Mouse (Mus musculus): ENCODE data around the gene Atp5d.
"Not testable (repeated sequence)": the region's sequence is repeated elsewhere in the genome, so short reads cannot be mapped to it uniquely, and the experiment has no call there.

Gene Atp5d

DNA sequence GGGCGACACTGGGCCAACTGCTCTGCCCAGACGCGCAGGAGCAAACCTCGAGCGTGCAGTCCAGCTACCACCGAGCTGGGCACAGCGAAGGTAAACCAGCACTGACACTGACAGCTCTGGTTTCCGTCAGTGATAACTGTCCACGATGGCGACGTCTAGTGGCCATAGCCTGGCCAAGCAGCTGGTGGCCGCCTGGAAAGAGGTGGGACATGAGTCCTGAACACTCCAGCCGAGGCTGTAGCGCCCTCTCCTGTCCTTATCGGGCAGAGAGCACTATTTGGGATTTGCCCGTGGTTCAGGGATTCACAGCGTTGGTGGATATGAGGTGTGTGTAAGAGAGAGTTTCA, 26.5 kb downstream of the Atp5d start:
- peak; percentile 97 to 99 for DNase-seq (ENCODE audit: inconsistent age in 2 of 2, low spot score in 1 of 2)

DNA sequence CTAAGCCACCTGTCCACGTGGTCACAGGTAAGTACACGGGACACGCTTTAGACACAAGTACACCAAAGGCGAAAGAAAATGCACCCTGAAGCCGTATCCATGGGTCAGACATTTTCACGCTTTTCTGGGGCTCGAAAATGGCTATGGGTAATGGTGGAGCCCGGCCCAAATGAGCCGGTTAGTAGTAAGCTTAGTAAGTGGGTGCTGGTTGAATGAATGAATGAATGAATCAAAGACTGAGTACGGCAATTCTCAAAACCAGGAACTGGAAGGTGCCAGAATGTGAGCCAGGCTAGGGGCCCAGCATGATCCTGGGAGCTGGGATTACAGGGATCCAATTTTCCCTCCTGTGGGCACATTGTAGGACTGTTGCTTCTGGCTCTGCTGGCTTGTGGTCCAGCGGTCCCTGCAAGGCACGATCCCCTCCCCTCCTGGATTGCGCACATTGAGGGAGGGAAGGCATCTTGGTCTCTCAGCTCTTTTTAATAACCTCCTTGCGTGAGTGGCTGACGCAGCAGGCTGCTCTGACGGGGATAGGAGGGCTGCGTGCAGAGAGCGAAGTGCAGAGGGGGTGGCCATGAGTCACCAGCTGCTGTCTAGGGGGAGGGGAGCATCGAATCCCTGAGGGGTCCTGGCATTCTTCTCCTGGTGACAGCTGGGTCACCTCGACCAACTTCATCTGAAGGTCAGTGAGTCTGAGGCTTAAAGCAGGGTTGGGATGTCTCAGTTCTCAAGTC, 27.1 kb downstream of the Atp5d start, which contains the start of gene Cirbp:
Gene Cirbp, plus strand, starts transcription at position 594 of the 737 bp plus-strand sequence.
- peak; percentile 84 to 91 for DNase-seq (ENCODE audit: inconsistent age in 2 of 2, low spot score in 1 of 2)

DNA sequence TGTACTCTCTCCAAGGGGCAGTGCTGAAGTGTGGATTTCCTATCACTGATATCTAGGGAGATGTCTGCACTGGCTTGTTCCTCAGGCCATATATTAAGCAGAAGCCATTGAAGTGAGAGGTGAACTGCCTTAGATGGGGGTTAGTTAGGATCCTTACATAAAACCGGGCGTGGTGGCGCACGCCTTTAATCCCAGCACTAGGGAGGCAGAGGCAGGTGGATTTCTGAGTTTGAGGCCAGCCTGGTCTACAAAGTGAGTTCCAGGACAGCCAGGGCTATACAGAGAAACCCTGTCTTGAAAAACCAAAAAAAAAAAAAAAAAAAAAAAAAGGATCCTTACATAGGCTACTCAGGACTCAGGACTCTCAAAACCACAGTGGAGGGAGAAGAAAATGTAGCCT, 27.7 kb downstream of the Atp5d start:
- DNase-seq (ENCODE audit: inconsistent age in 2 of 2, low spot score in 1 of 2): not testable (repeated sequence)

GRCm38 (mm10) chr10:80167460-80168037, 29.1 kb downstream of the Atp5d start:
- DNase-seq (ENCODE audit: inconsistent age in 2 of 2, low spot score in 1 of 2): peak; percentile 98 to 99

GRCm38 (mm10) chr10:80168038-80168661, 29.7 kb downstream of the Atp5d start:
- peak; percentile 96 to 98 for DNase-seq (ENCODE audit: inconsistent age in 2 of 2, low spot score in 1 of 2)

- DNase-seq (ENCODE audit: inconsistent age in 2 of 2, low spot score in 1 of 2): peak in 1 of 2 experiments; percentile 42
Observed at GRCm38 (mm10) chr10:80169070-80169469, 30.6 kb downstream of the Atp5d start.

GRCm38 (mm10) chr10:80169651-80170050, 31.2 kb downstream of the Atp5d start:
- peak in 1 of 2 experiments; percentile 30 for DNase-seq (ENCODE audit: inconsistent age in 2 of 2, low spot score in 1 of 2)

DNA sequence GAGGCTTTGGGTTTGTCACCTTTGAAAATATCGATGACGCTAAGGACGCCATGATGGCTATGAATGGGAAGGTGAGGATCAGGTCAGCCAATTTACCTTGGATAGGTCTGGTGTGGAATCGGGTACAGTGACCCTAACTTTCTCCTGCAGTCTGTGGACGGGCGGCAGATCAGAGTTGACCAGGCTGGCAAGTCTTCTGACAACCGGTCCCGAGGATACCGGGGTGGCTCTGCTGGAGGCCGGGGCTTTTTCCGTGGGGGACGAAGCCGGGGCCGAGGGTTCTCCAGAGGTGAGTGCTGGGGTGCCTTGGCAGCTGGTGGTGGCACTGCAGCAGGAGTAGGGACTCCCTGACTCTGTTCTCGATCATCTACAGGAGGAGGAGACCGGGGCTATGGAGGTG, 31.6 kb downstream of the Atp5d start:
- peak in 1 of 2 experiments; percentile 39 for DNase-seq (ENCODE audit: inconsistent age in 2 of 2, low spot score in 1 of 2)

- DNase-seq (ENCODE audit: inconsistent age in 2 of 2, low spot score in 1 of 2): peak in 1 of 2 experiments; percentile 62
Observed at GRCm38 (mm10) chr10:80170601-80171021, 32.2 kb downstream of the Atp5d start.

DNA sequence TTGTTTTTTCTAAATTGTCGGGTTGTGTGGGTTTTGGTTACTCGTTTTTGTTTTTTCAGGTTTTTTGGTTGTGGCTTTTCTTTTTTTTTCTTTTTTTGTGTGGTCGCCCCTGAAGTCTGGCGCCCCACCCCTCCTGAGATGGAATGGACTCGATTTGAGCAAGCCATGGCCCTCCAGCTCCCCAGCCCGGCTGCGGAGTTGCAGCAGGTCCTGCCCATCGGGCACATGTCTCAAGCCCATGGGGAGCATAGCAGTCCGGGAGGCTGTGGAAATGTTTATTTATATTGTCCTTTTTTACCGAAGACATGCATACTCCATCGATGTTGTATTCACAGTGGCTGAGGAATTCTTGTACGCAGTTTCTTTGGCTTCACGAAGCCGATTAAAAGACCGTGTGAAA, 32.8 kb downstream of the Atp5d start:
- peak; percentile 29 to 44 for DNase-seq (ENCODE audit: inconsistent age in 2 of 2, low spot score in 1 of 2)

DNA sequence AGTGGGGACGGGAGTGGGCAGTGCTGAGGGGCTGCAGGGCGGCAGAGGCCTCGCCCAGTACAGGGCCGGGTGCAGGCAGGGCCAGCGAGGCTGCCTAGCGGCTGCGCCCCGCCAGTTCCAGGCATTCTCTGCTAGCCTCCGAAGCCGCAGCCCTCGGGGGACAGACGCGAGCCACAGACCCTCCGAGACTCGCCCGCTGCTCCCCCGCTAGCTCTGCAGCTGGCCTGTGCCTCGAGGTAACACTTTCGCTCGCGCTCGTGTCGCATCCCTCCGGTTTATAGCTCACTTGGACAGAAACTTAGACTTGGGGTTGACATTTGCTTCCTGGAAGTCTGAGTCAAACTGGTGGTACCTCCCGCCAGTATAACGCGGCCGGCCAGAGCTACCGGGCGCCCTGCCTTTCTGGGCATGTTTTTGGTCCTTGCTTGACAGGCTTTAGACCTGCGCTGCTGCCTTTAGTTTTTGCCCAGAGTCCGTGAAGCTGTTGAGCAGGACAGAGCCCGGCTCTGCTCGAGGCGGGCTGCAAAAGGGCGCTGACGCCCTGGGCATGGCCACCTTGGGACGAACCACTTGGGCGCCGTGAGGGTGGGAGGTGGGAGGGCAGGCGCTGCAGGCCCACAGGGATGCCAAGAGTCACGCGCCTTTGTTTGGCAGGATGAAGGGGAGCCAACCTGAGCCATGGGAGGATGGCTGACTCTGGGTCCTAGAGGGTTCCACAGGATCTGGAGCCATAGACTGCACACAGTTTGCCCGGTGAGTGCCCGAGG, 33.5 kb downstream of the Atp5d start:
- peak; percentile 60 to 72 for DNase-seq (ENCODE audit: inconsistent age in 2 of 2, low spot score in 1 of 2)

DNA sequence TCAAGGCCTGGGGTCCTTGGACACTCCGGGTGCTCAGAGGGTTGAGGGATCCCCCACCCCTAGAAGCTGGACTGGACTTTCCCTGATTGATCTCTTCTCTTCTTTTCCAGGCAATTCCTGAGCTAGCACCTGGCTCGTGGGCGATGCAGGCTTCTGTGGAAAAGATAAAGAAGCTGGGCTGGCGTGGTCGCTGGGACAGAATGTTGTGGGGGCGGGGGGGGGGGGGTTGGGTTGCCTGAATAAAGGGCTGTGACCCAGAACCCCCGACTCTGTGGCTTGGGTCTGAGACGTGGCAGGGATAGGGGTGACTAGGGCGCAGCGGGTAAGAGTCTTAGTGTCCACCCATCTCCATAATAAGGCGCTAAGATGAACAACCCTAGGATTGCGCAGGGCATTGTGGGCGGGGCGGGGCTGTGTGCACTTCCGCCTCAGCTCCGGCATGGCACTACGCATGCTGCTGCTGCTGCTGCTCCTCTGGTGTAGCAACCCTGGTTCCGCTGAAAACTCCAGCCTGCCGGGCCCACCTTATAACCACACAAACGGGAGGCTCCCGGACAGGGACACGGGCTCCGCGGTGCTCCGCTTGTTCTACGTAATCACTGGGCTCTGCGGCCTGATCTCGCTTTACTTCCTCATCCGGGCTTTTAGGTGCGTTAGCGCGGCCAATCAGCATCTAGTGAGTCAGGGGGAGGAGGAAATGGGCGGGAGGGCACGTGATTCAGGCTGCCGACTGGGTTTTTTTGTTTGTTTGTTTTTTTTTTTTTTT, 34.3 kb downstream of the Atp5d start, which contains the start of gene 1600002K03Rik:
Gene 1600002K03Rik, plus strand, starts transcription at position 418 of the 766 bp plus-strand sequence.
- peak; percentile 94 to 98 for DNase-seq (ENCODE audit: inconsistent age in 2 of 2, low spot score in 1 of 2)

GRCm38 (mm10) chr10:80173358-80173757, 34.9 kb downstream of the Atp5d start:
- DNase-seq (ENCODE audit: inconsistent age in 2 of 2, low spot score in 1 of 2): peak in 1 of 2 experiments; percentile 80

DNA sequence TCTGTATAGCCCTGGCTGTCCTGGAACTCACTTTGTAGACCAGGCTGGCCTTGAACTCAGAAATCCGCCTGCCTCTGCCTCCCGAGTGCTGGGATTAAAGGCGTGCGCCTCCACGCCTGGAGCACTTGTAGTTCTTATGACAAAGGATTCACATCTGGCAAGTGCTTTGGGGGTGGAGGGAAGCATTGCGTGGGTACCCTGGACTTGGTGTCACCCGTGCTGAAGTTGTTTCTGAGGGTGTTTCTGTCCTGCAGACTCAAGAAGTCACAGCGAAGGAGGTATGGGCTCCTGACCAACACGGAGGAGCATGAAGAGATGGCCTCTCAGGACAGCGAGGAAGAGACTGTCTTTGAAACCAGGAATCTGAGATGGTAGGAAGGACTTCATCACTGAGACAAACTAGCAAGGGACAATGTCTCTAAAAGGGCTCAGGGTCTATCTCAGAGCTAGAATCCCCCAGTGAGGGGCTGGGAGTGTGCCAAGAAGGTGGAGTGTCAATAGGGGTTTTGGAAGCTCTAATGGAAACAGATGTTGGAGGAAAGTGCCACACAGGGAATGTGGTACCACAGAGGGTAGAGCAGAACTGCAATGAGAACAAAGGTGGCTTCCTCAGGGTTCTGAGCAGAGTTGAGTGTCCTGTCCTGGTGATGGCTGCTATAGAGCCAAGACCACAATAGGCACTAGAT, 35.7 kb downstream of the Atp5d start:
- DNase-seq (ENCODE audit: inconsistent age in 2 of 2, low spot score in 1 of 2): peak; percentile 33 to 59

- peak; percentile 54 to 69 for DNase-seq (ENCODE audit: inconsistent age in 2 of 2, low spot score in 1 of 2)
Observed at GRCm38 (mm10) chr10:80174705-80175104, 36.3 kb downstream of the Atp5d start.

DNA sequence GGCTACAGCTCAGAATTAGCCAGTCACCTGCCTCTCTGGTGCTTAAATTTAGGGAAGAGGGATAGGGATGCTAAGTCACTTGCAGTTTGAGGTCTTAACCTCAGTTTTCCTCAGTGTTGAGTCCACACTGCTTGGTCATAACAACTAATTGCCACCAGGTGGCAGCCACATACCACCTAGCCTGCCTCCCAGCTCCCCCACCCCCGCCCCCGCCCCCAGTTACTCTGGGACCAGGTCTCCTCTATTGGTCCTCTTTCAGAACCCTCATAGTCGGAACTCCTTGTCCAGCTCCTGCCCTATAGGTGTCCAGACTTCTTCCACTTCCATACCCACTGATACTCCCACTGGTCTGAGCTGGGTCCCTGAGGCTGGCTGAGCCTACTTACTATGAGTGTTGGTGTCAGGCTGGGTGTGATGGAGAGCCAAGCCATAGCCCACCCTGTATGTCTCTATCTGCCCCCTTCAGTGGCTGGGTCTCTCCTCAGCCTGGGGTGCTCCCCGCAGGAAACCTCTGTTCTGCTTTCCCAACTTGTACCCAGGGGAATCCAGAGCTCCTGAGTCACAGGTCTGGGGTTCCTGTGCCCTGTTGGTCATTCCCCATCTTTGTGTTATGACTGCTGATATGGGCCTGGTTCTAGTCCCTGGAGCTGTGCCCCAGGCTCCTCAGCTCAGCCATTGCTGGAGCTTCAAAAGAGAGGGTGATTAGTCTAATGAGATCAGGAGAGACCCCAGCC, 37.3 kb downstream of the Atp5d start:
- DNase-seq (ENCODE audit: inconsistent age in 2 of 2, low spot score in 1 of 2): peak in 1 of 2 experiments; percentile 75

GRCm38 (mm10) chr10:80176270-80176834, 37.9 kb downstream of the Atp5d start:
- peak; percentile 56 to 84 for DNase-seq (ENCODE audit: inconsistent age in 2 of 2, low spot score in 1 of 2)

- peak; percentile 90 to 92 for DNase-seq (ENCODE audit: inconsistent age in 2 of 2, low spot score in 1 of 2)
Observed at GRCm38 (mm10) chr10:80177441-80178279, 39.2 kb downstream of the Atp5d start.
